Mouse (Mus musculus) C2C12 (cell line): ENCODE measurements around the gene Gm44805.

ENCODE experiments used
- CEBPB ChIP-seq: IDR thresholded peaks from one replicate; pipeline ENCODE4 v1.6.1; 2011; ENCODE audit warnings: low read depth, mild to moderate bottlenecking, control low read depth, moderate library complexity
- CTCF ChIP-seq: IDR thresholded peaks from one replicate; pipeline ENCODE4 v1.5.1; 2011; ENCODE audit not compliant: control insufficient read depth, insufficient read depth, insufficient read length
- MAX ChIP-seq: IDR thresholded peaks from one replicate; pipeline ENCODE4 v1.6.1; 2011; ENCODE audit warnings: mild to moderate bottlenecking, control low read depth
- MYOD1 ChIP-seq: IDR thresholded peaks from one replicate; pipeline ENCODE4 v1.6.1; 2011; ENCODE audit warnings: low read depth; ENCODE audit not compliant: control insufficient read depth, insufficient read length
- MYOG ChIP-seq: IDR thresholded peaks from one replicate; pipeline ENCODE4 v1.6.1; 2011; ENCODE audit not compliant: control insufficient read depth, insufficient read length; ENCODE audit errors: extremely low read depth
- USF1 ChIP-seq: IDR thresholded peaks from one replicate; pipeline ENCODE4 v1.6.1; 2011; ENCODE audit warnings: low read depth, mild to moderate bottlenecking, control low read depth, moderate library complexity

- TF ChIP-seq CTCF (no peak), USF1 (no peak), MYOG (no peak), MYOD1 (no peak), CEBPB (no peak), MAX (no peak)
Measured at GRCm38 (mm10) chr7:19664955-19665841, 16.0 kb downstream of the Gm44805 start, which contains the start of gene Clptm1.
